Mouse (Mus musculus): ENCODE data around the gene Cideb.
A peak's percentile ranks its signal among the peaks of the same experiment; 100 is the strongest.

The Cideb gene

GRCm38 (mm10) chr14:55762001-55762821, 4.0 kb upstream of the Cideb start:
- peak; percentile 67 for DNase-seq

- no peak for DNase-seq
These were observed 2.9 kb upstream of the Cideb start, which contains the start of gene Ltb4r2 for GRCm38 (mm10) chr14:55761163-55761562. Gene Ltb4r2, plus strand, starts transcription at chr14:55761428.

- DNase-seq, result peak; percentile 88
These were observed 1.9 kb upstream of the Cideb start for GRCm38 (mm10) chr14:55760156-55760555.

GRCm38 (mm10) chr14:55757566-55757965, 692 bp downstream of the Cideb start:
- no peak for DNase-seq

- no peak for DNase-seq
These were observed 11.0 kb downstream of the Cideb start for GRCm38 (mm10) chr14:55747051-55747847.

- no peak for DNase-seq
These were observed 12.4 kb downstream of the Cideb start for GRCm38 (mm10) chr14:55745861-55746237.

GRCm38 (mm10) chr14:55745180-55745860, 12.9 kb downstream of the Cideb start, which contains the start of the genes Dhrs1 and Nop9:
Gene Dhrs1, minus strand, starts transcription at chr14:55745690.
Gene Nop9, plus strand, starts transcription at chr14:55745693.
- peak; percentile 85 for DNase-seq

GRCm38 (mm10) chr14:55743711-55744110, 14.5 kb downstream of the Cideb start:
- DNase-seq, result peak; percentile 90

GRCm38 (mm10) chr14:55737086-55737687, 21.1 kb downstream of the Cideb start:
- no peak for DNase-seq

GRCm38 (mm10) chr14:55735758-55736157, 22.5 kb downstream of the Cideb start:
- no peak for DNase-seq

GRCm38 (mm10) chr14:55735334-55735733, 22.9 kb downstream of the Cideb start:
- DNase-seq, result no peak

GRCm38 (mm10) chr14:55734869-55735268, 23.4 kb downstream of the Cideb start:
- DNase-seq, result no peak

- DNase-seq, result no peak
These were observed 24.4 kb downstream of the Cideb start for GRCm38 (mm10) chr14:55733889-55734288.

GRCm38 (mm10) chr14:55730531-55731032, 27.7 kb downstream of the Cideb start:
- no peak for DNase-seq

- DNase-seq, result no peak
These were observed 28.1 kb downstream of the Cideb start for GRCm38 (mm10) chr14:55730116-55730515.

- DNase-seq, result no peak
These were observed 30.2 kb downstream of the Cideb start for GRCm38 (mm10) chr14:55727889-55728685.

- no peak for DNase-seq
These were observed 32.0 kb downstream of the Cideb start for GRCm38 (mm10) chr14:55726261-55726660.

- DNase-seq, result no peak
These were observed 33.8 kb downstream of the Cideb start for GRCm38 (mm10) chr14:55724411-55724871.

GRCm38 (mm10) chr14:55723433-55723832, 34.8 kb downstream of the Cideb start:
- DNase-seq, result no peak

GRCm38 (mm10) chr14:55722438-55722945, 35.8 kb downstream of the Cideb start:
- no peak for DNase-seq

Data from right cerebral cortex, postnatal 4 days (tissue).